Mouse (Mus musculus) midbrain, embryonic 10.5 days (tissue): ENCODE results near the gene Fra10ac1. TPM values are rescaled to one million over a fixed set of nuclear protein-coding genes. Genes with fewer than 3 reads are reported as not detected.

Experiments used
- polyA plus RNA-seq: library from polyadenylated mRNA; unstranded; fragments of >200 nt; fragmentation: Nextera tagmentation; extraction: Ambion mirVana; gene quantifications from 2 replicates; pipeline ENCODE4 v1.2.1, GENCODE M21; 2016

The Fra10ac1 gene
- polyA plus RNA-seq, 1 experiment from 2014 or later, result 45.1 TPM

Other genes starting within 250 kb of the Fra10ac1 start
- gene Myof, start 180.6 kb downstream of the Fra10ac1 start, polyA plus RNA-seq, result 1.5 and 2.2 TPM in 2 replicates
- gene Cep55, start 169.1 kb downstream of the Fra10ac1 start, polyA plus RNA-seq, result 49.2 and 49.5 TPM in 2 replicates
- 0.12 TPM in 1 of 2 replicates, not detected in the other for gene Ffar4, start 127.1 kb downstream of the Fra10ac1 start, polyA plus RNA-seq
- gene Rbp4, start 98.9 kb downstream of the Fra10ac1 start, polyA plus RNA-seq, result 2.3 TPM in 2 replicates
- gene Pde6c, start 91.4 kb downstream of the Fra10ac1 start, polyA plus RNA-seq, result 0.11 TPM in 1 of 2 replicates, not detected in the other
- gene Lgi1, start 40.4 kb upstream of the Fra10ac1 start, polyA plus RNA-seq, result 2.4 and 2.8 TPM in 2 replicates
- gene Slc35g1, start 171.8 kb upstream of the Fra10ac1 start, polyA plus RNA-seq, result 7.3 and 9.1 TPM in 2 replicates